Mouse (Mus musculus) liver, adult 2 months (tissue): ENCODE data around the gene Car6. TPM values are rescaled to one million over a fixed set of nuclear protein-coding genes. Genes with fewer than 3 reads are reported as not detected.

ENCODE experiments used
- DNase-seq: peaks from one replicate; pipeline ENCODE4 v3.0.0-alpha.2; 2011; ENCODE audit warnings: low read depth, low spot score; ENCODE audit errors: extremely low read depth
- H3K27ac ChIP-seq: fragments of 200-500 bp; replicated peaks from 2 replicates; pipeline ENCODE4 v1.5.1; 2012; ENCODE audit warnings: low read depth, mild to moderate bottlenecking, control low read depth, inconsistent platforms, low read length; ENCODE audit not compliant: insufficient read depth
- H3K27me3 ChIP-seq: fragments of 200-500 bp; 2 replicates; pipeline ENCODE4 v1.6.1; 2012; ENCODE audit warnings: mild to moderate bottlenecking, moderate library complexity, low read length, inconsistent platforms; ENCODE audit not compliant: control insufficient read depth, insufficient read depth
- H3K36me3 ChIP-seq: fragments of 200-500 bp; 2 replicates; pipeline ENCODE4 v1.6.1; 2012; ENCODE audit warnings: low read length, inconsistent platforms; ENCODE audit not compliant: control insufficient read depth, insufficient read depth
- H3K4me1 ChIP-seq: fragments of 200-500 bp; 2 replicates; pipeline ENCODE4 v1.6.1; 2011; ENCODE audit warnings: low read length; ENCODE audit not compliant: control insufficient read depth, insufficient read depth
- H3K4me3 ChIP-seq: fragments of 200-500 bp; 2 replicates; pipeline ENCODE4 v1.5.1; 2011; ENCODE audit warnings: low read depth, mild to moderate bottlenecking, control low read depth, low read length, moderate library complexity; ENCODE audit not compliant: insufficient read depth
- H3K79me2 ChIP-seq: fragments of 200-500 bp; 2 replicates; pipeline ENCODE4 v1.6.1; 2012; ENCODE audit warnings: inconsistent platforms, mild to moderate bottlenecking, low read length, moderate library complexity; ENCODE audit not compliant: control insufficient read depth, insufficient read depth
- H3K9ac ChIP-seq: fragments of 200-500 bp; 2 replicates; pipeline ENCODE4 v1.6.1; 2012; ENCODE audit warnings: low read depth, mild to moderate bottlenecking, control low read depth, inconsistent platforms, low read length
- CTCF ChIP-seq: fragments of 200-500 bp; IDR thresholded peaks from 2 replicates; pipeline ENCODE4 v1.5.1; 2011; ENCODE audit warnings: low read depth, low read length, control low read depth
- POLR2A ChIP-seq: fragments of 200-500 bp; IDR thresholded peaks from 2 replicates; pipeline ENCODE4 v1.6.1; 2011; ENCODE audit warnings: low read length, control low read depth; ENCODE audit not compliant: insufficient read depth; ENCODE audit errors: extremely low read depth
- WGBS: fragments of 180-500 bp; shearing (Covaris S2); methylation state at CpG from one replicate; pipeline ENCODE4 v1.1.7; 2018; 5-methylcytosine and 5-hydroxymethylcytosine counted together
- polyA plus RNA-seq: library from polyadenylated mRNA; depleted of rRNA; stranded (reverse); fragments of >200 nt; gene quantifications from 2 replicates; pipeline ENCODE4 v1.2.3, GENCODE M21; 2012
- total RNA-seq: library from RNA; depleted of rRNA; stranded (reverse); fragments of >200 nt; gene quantifications from 2 replicates; pipeline ENCODE4 v1.2.3, GENCODE M21; 2014

The Car6 gene
- total and polyA plus RNA-seq, 2 experiments: not detected

- H3K36me3 ChIP-seq: peaks cover 29% of the 10 kb centered on the region
- H3K9ac ChIP-seq: peak overlapping the region; percentile 83
- peaks cover 25% of the 10 kb centered on the region for H3K4me1 ChIP-seq
- no peak for DNase-seq
- peak overlapping the region; percentile 66 for H3K4me3 ChIP-seq
- WGBS: 2% methylated on average over 21 of the region's 21 CpGs
- H3K27me3 ChIP-seq: no peaks in the 10 kb centered on the region
- peaks cover 13% of the 10 kb centered on the region for H3K79me2 ChIP-seq
- TF ChIP-seq CTCF (no peak), POLR2A (no peak)
- H3K27ac ChIP-seq: peak overlapping the region; percentile 73
These were observed 36.7 kb upstream of the Car6 start for GRCm38 (mm10) chr4:150237636-150238361.

GRCm38 (mm10) chr4:150236521-150237481 is 35.7 kb upstream of the Car6 start, which contains the start of gene Eno1:
TSS of gene Eno1 (plus strand) at chr4:150236721.
- peak within 1 kb of the TSS; percentile 90 for H3K9ac ChIP-seq
- TF ChIP-seq POLR2A (peak; percentile 86), CTCF (no peak)
- H3K4me1 ChIP-seq: peaks cover 24% of the 10 kb centered on the region
- DNase-seq: peak; percentile 93
- peak within 1 kb of the TSS; percentile 93 for H3K27ac ChIP-seq
- no peaks in the 10 kb centered on the region for H3K27me3 ChIP-seq
- H3K4me3 ChIP-seq: peak within 1 kb of the TSS; percentile 66
- under 1% methylated on average over 78 of the region's 78 CpGs for WGBS
- H3K36me3 ChIP-seq: peaks cover 19% of the 10 kb centered on the region
- H3K79me2 ChIP-seq: peaks cover 13% of the 10 kb centered on the region

GRCm38 (mm10) chr4:150236031-150236430 is 34.9 kb upstream of the Car6 start:
- peak overlapping the region; percentile 90 for H3K9ac ChIP-seq

GRCm38 (mm10) chr4:150235585-150235984 is 34.5 kb upstream of the Car6 start:
- TF ChIP-seq POLR2A (no peak), CTCF (no peak)
- WGBS: 55% methylated on average over 4 of the region's 4 CpGs
- no peak overlapping the region for H3K4me3 ChIP-seq
- H3K9ac ChIP-seq: no peak overlapping the region
- H3K79me2 ChIP-seq: peaks cover 13% of the 10 kb centered on the region
- peaks cover 8% of the 10 kb centered on the region; the same call in 1 of the 2 replicates for H3K36me3 ChIP-seq
- H3K27me3 ChIP-seq: no peaks in the 10 kb centered on the region
- no peak overlapping the region; the same call in 1 of the 2 replicates for H3K27ac ChIP-seq
- DNase-seq: peak; percentile 68
- H3K4me1 ChIP-seq: peaks cover 22% of the 10 kb centered on the region

More at GRCm38 (mm10) chr4:150236031-150236430, 34.9 kb upstream of the Car6 start:
- H3K36me3 ChIP-seq: peaks cover 12% of the 10 kb centered on the region; the same call in 1 of the 2 replicates
- H3K4me1 ChIP-seq: peaks cover 22% of the 10 kb centered on the region
- peaks cover 13% of the 10 kb centered on the region for H3K79me2 ChIP-seq
- H3K27ac ChIP-seq: peak overlapping the region; percentile 93
- 67% methylated on average over 8 of the region's 8 CpGs for WGBS
- H3K4me3 ChIP-seq: no peak overlapping the region
- no peaks in the 10 kb centered on the region for H3K27me3 ChIP-seq
- TF ChIP-seq POLR2A (no peak), CTCF (no peak)
- no peak for DNase-seq

- Histone ChIP-seq H3K9ac (no peak overlapping the region), H3K79me2 (peaks cover 11% of the 10 kb centered on the region), H3K4me3 (no peak overlapping the region), H3K27ac (no peak overlapping the region), H3K27me3 (no peaks in the 10 kb centered on the region), H3K36me3 (peaks cover 4% of the 10 kb centered on the region; the same call in 1 of the 2 replicates), H3K4me1 (peaks cover 25% of the 10 kb centered on the region)
- no peak for DNase-seq
- 74% methylated on average over 8 of the region's 8 CpGs for WGBS
- TF ChIP-seq CTCF (no peak), POLR2A (no peak)
These were observed 33.6 kb upstream of the Car6 start for GRCm38 (mm10) chr4:150234599-150235327.
